Mouse (Mus musculus): Measurements from ENCODE around the gene Spam1. TPM values are rescaled to one million over a fixed set of nuclear protein-coding genes. Genes with fewer than 3 reads are reported as not detected.

The Spam1 gene
- total RNA-seq (2021), result not detected
- long read RNA-seq, experiment 1, result 0 reads
- long read RNA-seq, experiment 2, result 0 reads

DNA sequence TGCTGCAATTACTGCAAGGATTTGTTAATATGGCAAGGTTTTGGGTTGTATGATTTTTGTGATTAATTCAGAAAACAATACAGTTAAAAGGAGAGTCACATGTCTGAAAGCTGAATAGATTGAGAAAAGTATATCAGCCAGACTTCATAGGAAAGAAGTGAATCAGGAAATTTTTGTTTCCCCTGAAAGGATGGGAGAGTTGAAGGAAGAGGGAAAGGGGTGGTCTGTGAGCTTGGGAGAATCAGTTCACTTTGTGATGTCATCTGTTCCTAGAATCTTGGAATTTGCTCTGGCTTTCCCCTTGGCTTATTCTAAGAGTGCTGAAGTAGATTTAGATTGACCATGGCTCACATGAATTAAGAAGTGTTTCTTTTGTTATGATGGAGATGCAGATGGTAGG is at the start of gene Spam1:
Gene Spam1, plus strand, starts transcription at position 301 of the 400 bp plus-strand sequence.
- Histone ChIP-seq H3K4me3 (no peak within 1 kb of the TSS), H3K27ac (no peak within 1 kb of the TSS)
- no peak for TF ChIP-seq CTCF (conservative IDR thresholded peaks at IDR 0.05)
- DNase-seq (ENCODE audit: low spot score in 2 of 2), result no peak

DNA sequence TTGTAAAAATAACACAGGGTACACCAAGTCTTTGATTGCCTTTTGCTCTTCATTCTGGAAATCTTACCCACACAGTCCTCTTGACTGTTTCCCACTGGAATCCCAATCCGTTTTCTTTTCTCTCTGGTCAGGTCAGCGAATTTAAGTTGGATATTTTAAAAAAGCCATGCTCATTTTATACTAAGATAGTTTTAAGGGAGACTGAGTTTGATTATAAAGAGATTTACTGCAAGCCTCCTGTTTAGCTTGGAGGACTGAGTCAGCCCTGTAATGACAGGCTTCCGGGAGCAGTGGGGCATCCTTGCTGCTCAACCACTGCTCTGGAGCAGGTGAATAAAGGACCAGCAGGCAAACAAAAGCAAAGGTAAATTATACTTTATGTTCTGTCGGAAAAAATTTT is 43.0 kb upstream of the Spam1 start, which contains the start of gene Hyal4:
Gene Hyal4, plus strand, starts transcription at position 301 of the 400 bp plus-strand sequence.
- no peak within 1 kb of the TSS for H3K4me3 ChIP-seq
- no peak for DNase-seq (ENCODE audit: low spot score in 2 of 2)
- no peak within 1 kb of the TSS for H3K27ac ChIP-seq
- TF ChIP-seq CTCF (conservative IDR thresholded peaks at IDR 0.05), result no peak

DNA sequence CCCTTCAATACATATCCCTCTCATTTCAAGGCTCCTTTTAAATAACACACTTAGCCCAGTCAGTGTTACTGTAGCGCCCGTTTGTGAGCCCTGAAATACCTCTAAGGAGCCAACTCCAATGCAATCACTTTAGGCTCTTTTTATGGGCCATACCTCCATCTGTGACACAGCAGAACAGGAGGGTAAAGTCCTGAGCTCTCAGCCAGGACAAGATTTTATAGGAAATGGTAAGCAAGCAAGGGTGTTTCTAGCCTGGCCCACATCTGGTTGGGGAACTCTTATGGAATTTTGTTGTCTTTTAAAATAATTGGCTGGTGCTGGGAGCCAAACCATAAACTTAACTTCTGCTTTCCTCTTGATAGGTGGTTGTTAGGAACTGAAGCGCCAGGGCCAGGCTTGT is 31.7 kb upstream of the Spam1 start:
- Histone ChIP-seq H3K4me3 (no peak overlapping the region), H3K27ac (no peak overlapping the region)
- no peak for TF ChIP-seq CTCF (conservative IDR thresholded peaks at IDR 0.05)
- no peak for DNase-seq (ENCODE audit: low spot score in 2 of 2)

DNA sequence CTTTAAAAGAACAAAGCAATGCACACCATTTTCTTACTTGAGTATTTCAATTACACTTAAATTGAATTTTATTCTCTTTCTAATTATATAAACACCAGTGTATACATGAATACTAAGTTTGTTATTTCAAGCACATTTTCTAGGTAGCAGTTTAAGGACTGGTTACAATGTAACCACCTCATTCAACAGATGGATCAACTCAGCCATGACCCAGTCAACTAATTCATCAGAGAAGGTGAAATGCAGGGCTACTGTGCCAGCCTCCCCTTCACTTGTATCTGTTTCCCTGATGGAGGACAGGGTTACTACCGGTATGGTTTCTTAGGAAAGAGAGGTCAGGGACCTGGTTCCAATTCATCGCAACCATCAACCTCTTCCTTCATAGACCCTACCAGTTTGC is 24.7 kb upstream of the Spam1 start:
- H3K27ac ChIP-seq, result no peak overlapping the region
- no peak for DNase-seq (ENCODE audit: low spot score in 2 of 2)
- H3K4me3 ChIP-seq, result no peak overlapping the region
- TF ChIP-seq CTCF (conservative IDR thresholded peaks at IDR 0.05), result no peak

DNA sequence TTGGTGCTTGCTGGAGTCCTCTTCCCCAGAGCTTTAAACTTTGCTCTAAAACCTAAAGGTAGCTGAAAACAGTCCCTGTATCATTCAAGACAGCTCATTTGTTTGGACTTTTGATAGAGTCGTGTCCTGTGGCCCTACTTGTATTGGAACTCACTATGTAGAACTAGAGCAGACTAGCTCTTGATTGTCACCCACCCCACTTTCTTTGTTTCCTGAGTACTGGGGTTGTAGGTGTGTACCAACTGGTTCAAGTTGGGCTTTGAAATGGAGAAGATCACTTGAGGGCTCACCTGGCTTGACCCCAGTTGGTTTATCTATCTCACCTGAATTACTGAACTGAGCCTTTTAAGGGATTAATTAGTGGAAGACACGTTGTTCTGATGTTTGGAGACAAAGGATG is 11.8 kb upstream of the Spam1 start:
- H3K27ac ChIP-seq, result no peak overlapping the region
- TF ChIP-seq CTCF (conservative IDR thresholded peaks at IDR 0.05), result no peak
- no peak for DNase-seq (ENCODE audit: low spot score in 2 of 2)
- no peak overlapping the region for H3K4me3 ChIP-seq

DNA sequence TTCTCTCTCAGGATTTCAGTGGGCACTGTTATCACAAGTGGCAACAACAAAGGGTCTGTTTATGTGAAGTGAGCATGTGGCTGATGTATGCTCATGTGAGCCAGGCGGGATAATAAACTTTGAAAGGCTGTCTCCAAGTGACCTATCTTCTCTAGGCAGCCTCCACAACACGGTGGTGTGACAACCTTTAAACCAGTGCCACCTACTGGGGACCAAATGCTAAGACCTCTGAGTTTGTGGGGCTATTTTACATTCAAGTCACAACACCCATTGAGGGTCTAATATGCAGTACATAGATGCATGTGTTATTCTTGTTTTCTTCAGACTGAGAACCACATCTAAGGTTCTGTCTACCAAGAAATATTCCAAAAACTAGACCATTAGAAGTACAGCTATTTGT is 31.1 kb downstream of the Spam1 start:
- no peak overlapping the region for H3K27ac ChIP-seq
- no peak overlapping the region for H3K4me3 ChIP-seq
- TF ChIP-seq CTCF (conservative IDR thresholded peaks at IDR 0.05), result peak; percentile 40
- DNase-seq (ENCODE audit: low spot score in 2 of 2), result no peak

Other genes starting within 250 kb of the Spam1 start
- gene Lmod2, start 193.4 kb upstream of the Spam1 start, total RNA-seq (2021), result not detected
- 100 to 1,000 TPM; 139 to 150 TPM for gene Wasl, start 126.2 kb upstream of the Spam1 start, total RNA-seq (2021)
- gene Hyal6, start 57.9 kb upstream of the Spam1 start, total RNA-seq (2021), result not detected
- gene Hyal4, start 42.9 kb upstream of the Spam1 start, total RNA-seq (2021), result not detected
- not detected for gene Hyal5, start 66.8 kb downstream of the Spam1 start, total RNA-seq (2021)
- 10 to 100 TPM; 46.7 to 47.7 TPM for gene Tmem229a, start 165.1 kb downstream of the Spam1 start, total RNA-seq (2021)

Measured in layer of hippocampus, adult 2 months (tissue).